Mouse (Mus musculus) thymus, adult 2 months (tissue): ENCODE measurements around the gene Gpr35.

Experiments used
- CTCF ChIP-seq: fragments of 200-500 bp; IDR thresholded peaks from 2 replicates; pipeline ENCODE4 v1.5.1; 2012; ENCODE audit warnings: mild to moderate bottlenecking, control low read depth, low read length, moderate library complexity, borderline replicate concordance; ENCODE audit not compliant: control insufficient read depth, poor library complexity, insufficient read depth; ENCODE audit errors: extremely low read depth
- POLR2A ChIP-seq: fragments of 200-500 bp; IDR thresholded peaks from 2 replicates; pipeline ENCODE4 v1.6.1; 2012; ENCODE audit warnings: mild to moderate bottlenecking, low read length, control low read depth, moderate library complexity; ENCODE audit not compliant: control insufficient read depth, poor library complexity, insufficient read depth; ENCODE audit errors: extremely low read depth

DNA sequence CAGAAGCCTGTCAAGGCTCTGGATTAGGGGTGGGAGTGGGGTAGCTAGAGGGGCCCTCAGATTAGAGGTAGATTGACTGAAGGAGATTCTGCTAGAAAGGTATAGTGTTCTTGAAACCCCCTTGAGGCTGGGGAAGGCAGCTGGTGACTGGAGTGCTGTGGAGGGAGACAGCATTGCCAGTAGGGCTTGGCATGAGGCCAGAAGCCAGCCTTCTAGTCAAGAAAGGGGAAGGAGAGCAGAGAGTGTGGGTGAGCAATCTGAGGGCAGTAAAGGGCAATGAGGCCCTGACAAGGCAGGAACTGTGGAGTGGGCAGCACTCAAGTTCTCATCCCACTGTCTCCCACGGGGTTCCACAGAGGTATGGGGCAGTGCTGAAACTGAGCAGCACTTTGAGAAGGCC, 22.2 kb downstream of the Gpr35 start:
- no peak for TF ChIP-seq CTCF
- no peak for TF ChIP-seq POLR2A
